Mouse (Mus musculus) neural tube, embryonic 11.5 days (tissue): Measurements from ENCODE around the gene Nectin4. TPM values are rescaled to one million over a fixed set of nuclear protein-coding genes. Genes with fewer than 3 reads are reported as not detected.

Source experiments
- ATAC-seq: fragments of 200-750 bp; cut with Nextera tagmentation; 2 replicates; pipeline ENCODE4 v1.8.0; 2017; ENCODE audit warnings: moderate number of reproducible peaks, mild to moderate bottlenecking, moderate TSS enrichment, moderate library complexity; ENCODE audit not compliant: insufficient read depth, low FRiP score, low TSS enrichment
- DNase-seq: peaks from one replicate; pipeline ENCODE4 v3.0.0-alpha.2; 2015; ENCODE audit warnings: low spot score
- H3K27ac ChIP-seq: fragments of 300-500 bp; sonication (generic); 2 replicates; pipeline ENCODE4 v1.5.1; 2014; ENCODE audit warnings: low read depth, mild to moderate bottlenecking, low read length
- H3K27me3 ChIP-seq: fragments of 300-500 bp; sonication (generic); 2 replicates; pipeline ENCODE4 v1.6.1; 2014; ENCODE audit warnings: mild to moderate bottlenecking, low read length, mixed read lengths; ENCODE audit not compliant: control insufficient read depth, insufficient read depth
- H3K36me3 ChIP-seq: fragments of 300-500 bp; sonication (generic); 2 replicates; pipeline ENCODE4 v1.6.1; 2014; ENCODE audit warnings: mild to moderate bottlenecking, low read length, moderate library complexity, mixed read lengths; ENCODE audit not compliant: control insufficient read depth, insufficient read depth
- H3K4me1 ChIP-seq: fragments of 300-500 bp; sonication (generic); 2 replicates; pipeline ENCODE4 v1.6.1; 2014; ENCODE audit warnings: low read length, mixed read lengths; ENCODE audit not compliant: control insufficient read depth, insufficient read depth
- H3K4me2 ChIP-seq: fragments of 300-500 bp; sonication (generic); 2 replicates; pipeline ENCODE4 v1.6.1; 2014; ENCODE audit warnings: low read depth, mild to moderate bottlenecking, moderate library complexity
- H3K4me3 ChIP-seq: fragments of 300-500 bp; sonication (generic); 2 replicates; pipeline ENCODE4 v1.5.1; 2014; ENCODE audit warnings: low read depth, low read length
- H3K9ac ChIP-seq: fragments of 300-500 bp; sonication (generic); 2 replicates; pipeline ENCODE4 v1.6.1; 2014; ENCODE audit warnings: mild to moderate bottlenecking, low read length
- H3K9me3 ChIP-seq: fragments of 300-500 bp; sonication (generic); 2 replicates; pipeline ENCODE4 v1.6.1; 2016; ENCODE audit warnings: low read length; ENCODE audit not compliant: control insufficient read depth
- WGBS: fragments of 180-500 bp; shearing (Covaris S2); extraction: QIAGEN DNeasy Blood & Tissue Kit; methylation state at CpG from one replicate; pipeline ENCODE4 v1.1.7; 2014; 5-methylcytosine and 5-hydroxymethylcytosine counted together
- polyA plus RNA-seq: library from polyadenylated mRNA; unstranded; fragments of >200 nt; fragmentation: Nextera tagmentation; extraction: Ambion mirVana; gene quantifications from 2 replicates; pipeline ENCODE4 v1.2.1, GENCODE M21; 2014

Nectin4 gene
- polyA plus RNA-seq, 1 experiment from 2014 or later: 1.7 TPM

- no peaks in the 10 kb centered on the region for H3K27me3 ChIP-seq
- H3K9me3 ChIP-seq: no peaks in the 10 kb centered on the region
- no peak overlapping the region for H3K27ac ChIP-seq
- no peak for DNase-seq
- no peaks in the 10 kb centered on the region for H3K4me1 ChIP-seq
- no peak overlapping the region for H3K4me2 ChIP-seq
- no peak overlapping the region for H3K9ac ChIP-seq
- WGBS: 87% methylated on average over 4 of the region's 4 CpGs
- H3K4me3 ChIP-seq: no peak overlapping the region
- ATAC-seq: no peak
- no peaks in the 10 kb centered on the region for H3K36me3 ChIP-seq
Observed at GRCm38 (mm10) chr1:171425126-171425525, 55.2 kb downstream of the Nectin4 start.

GRCm38 (mm10) chr1:171432158-171432557 lies 62.3 kb downstream of the Nectin4 start:
- Histone ChIP-seq H3K4me2 (no peak overlapping the region), H3K27ac (no peak overlapping the region), H3K4me1 (peaks cover under 1% of the 10 kb centered on the region), H3K27me3 (peaks cover 8% of the 10 kb centered on the region), H3K4me3 (no peak overlapping the region), H3K9me3 (no peaks in the 10 kb centered on the region), H3K36me3 (no peaks in the 10 kb centered on the region), H3K9ac (no peak overlapping the region)
- DNase-seq (no peak), ATAC-seq (no peak)
- 77% methylated on average over 5 of the region's 5 CpGs for WGBS

- no peak for ATAC-seq
- 10% methylated on average over 7 of the region's 7 CpGs for WGBS
Observed at GRCm38 (mm10) chr1:171435288-171435814, 65.5 kb downstream of the Nectin4 start.

GRCm38 (mm10) chr1:171435974-171436373 lies 66.1 kb downstream of the Nectin4 start:
- 45% methylated on average over 1 of the region's 1 CpGs for WGBS
- Histone ChIP-seq H3K27ac (no peak overlapping the region), H3K4me3 (no peak overlapping the region), H3K36me3 (no peaks in the 10 kb centered on the region), H3K4me1 (peaks cover 8% of the 10 kb centered on the region), H3K27me3 (peaks cover 27% of the 10 kb centered on the region), H3K9me3 (no peaks in the 10 kb centered on the region), H3K4me2 (no peak overlapping the region), H3K9ac (no peak overlapping the region)
- no peak for DNase-seq
- no peak for ATAC-seq

More at GRCm38 (mm10) chr1:171435288-171435814, 65.5 kb downstream of the Nectin4 start:
- Histone ChIP-seq H3K27ac (no peak overlapping the region), H3K27me3 (peaks cover 27% of the 10 kb centered on the region), H3K4me2 (no peak overlapping the region), H3K9ac (no peak overlapping the region), H3K4me3 (no peak overlapping the region), H3K36me3 (no peaks in the 10 kb centered on the region), H3K9me3 (no peaks in the 10 kb centered on the region), H3K4me1 (peaks cover 8% of the 10 kb centered on the region)
- DNase-seq: no peak

GRCm38 (mm10) chr1:171437264-171438013 lies 67.5 kb downstream of the Nectin4 start, which contains the start of gene F11r:
Gene F11r (plus strand): TSS chr1:171437535.
- peak; percentile 71 for DNase-seq
- peaks cover 8% of the 10 kb centered on the region for H3K4me1 ChIP-seq
- no peak within 1 kb of the TSS for H3K27ac ChIP-seq
- no peaks in the 10 kb centered on the region for H3K9me3 ChIP-seq
- no peak; the same call in 1 of the 2 replicates for ATAC-seq
- peak within 1 kb of the TSS; percentile 56 for H3K4me2 ChIP-seq
- peaks cover 27% of the 10 kb centered on the region for H3K27me3 ChIP-seq
- H3K9ac ChIP-seq: peak within 1 kb of the TSS; percentile 37
- no peaks in the 10 kb centered on the region for H3K36me3 ChIP-seq
- H3K4me3 ChIP-seq: peak within 1 kb of the TSS; percentile 36
- WGBS: under 1% methylated on average over 46 of the region's 46 CpGs

Other genes starting within 250 kb of the Nectin4 start
- 280 and 291 TPM in 2 replicates for gene Sdhc, start 219.5 kb upstream of the Nectin4 start, polyA plus RNA-seq
- 2.9 and 4.2 TPM in 2 replicates for gene Mpz, start 219.4 kb upstream of the Nectin4 start, polyA plus RNA-seq
- 3.8 and 4.8 TPM in 2 replicates for gene Pcp4l1, start 173.8 kb upstream of the Nectin4 start, polyA plus RNA-seq
- gene Nr1i3, start 156.1 kb upstream of the Nectin4 start, polyA plus RNA-seq: 0.23 TPM in 1 of 2 replicates, not detected in the other
- 24.8 and 36.6 TPM in 2 replicates for gene Tomm40l, start 147.6 kb upstream of the Nectin4 start, polyA plus RNA-seq
- gene Apoa2, start 145.0 kb upstream of the Nectin4 start, polyA plus RNA-seq: 4.6 and 4.9 TPM in 2 replicates
- 14.4 and 15.0 TPM in 2 replicates for gene Fcer1g, start 135.7 kb upstream of the Nectin4 start, polyA plus RNA-seq
- 4.7 and 5.0 TPM in 2 replicates for gene Adamts4, start 119.7 kb upstream of the Nectin4 start, polyA plus RNA-seq
- gene Ndufs2, start 118.7 kb upstream of the Nectin4 start, polyA plus RNA-seq: 242 and 286 TPM in 2 replicates
- gene B4galt3, start 99.8 kb upstream of the Nectin4 start, polyA plus RNA-seq: 67.4 and 70.6 TPM in 2 replicates
- 55.6 and 65.3 TPM in 2 replicates for gene Ppox, start 88.9 kb upstream of the Nectin4 start, polyA plus RNA-seq
- 90.3 and 104 TPM in 2 replicates for gene Usp21, start 82.1 kb upstream of the Nectin4 start, polyA plus RNA-seq
- 102 and 103 TPM in 2 replicates for gene Ufc1, start 75.1 kb upstream of the Nectin4 start, polyA plus RNA-seq
- gene Dedd, start 41.0 kb upstream of the Nectin4 start, polyA plus RNA-seq: 50.4 and 57.6 TPM in 2 replicates
- 30.7 and 34.0 TPM in 2 replicates for gene Nit1, start 24.5 kb upstream of the Nectin4 start, polyA plus RNA-seq
- gene Pfdn2, start 24.4 kb upstream of the Nectin4 start, polyA plus RNA-seq: 61.2 and 68.0 TPM in 2 replicates
- gene Klhdc9, start 9.3 kb upstream of the Nectin4 start, polyA plus RNA-seq: 2.1 and 2.2 TPM in 2 replicates
- 0.41 and 0.78 TPM in 2 replicates for gene Arhgap30, start 18.9 kb downstream of the Nectin4 start, polyA plus RNA-seq
- 151 and 162 TPM in 2 replicates for gene Usf1, start 41.2 kb downstream of the Nectin4 start, polyA plus RNA-seq
- gene Tstd1, start 48.8 kb downstream of the Nectin4 start, polyA plus RNA-seq: 3.6 and 3.8 TPM in 2 replicates
- 16.9 and 21.0 TPM in 2 replicates for gene F11r, start 67.4 kb downstream of the Nectin4 start, polyA plus RNA-seq
- 13.2 and 15.7 TPM in 2 replicates for gene Alyref2, start 133.4 kb downstream of the Nectin4 start, polyA plus RNA-seq
- not detected in 2 replicates for gene Itln1, start 165.2 kb downstream of the Nectin4 start, polyA plus RNA-seq
- 0.12 TPM in 1 of 2 replicates, not detected in the other for gene Cd244a, start 189.1 kb downstream of the Nectin4 start, polyA plus RNA-seq
- not detected in 2 replicates for gene Ly9, start 237.3 kb downstream of the Nectin4 start, polyA plus RNA-seq